Mouse (Mus musculus): ENCODE results near the gene Sh3d21.
"Not testable (repeated sequence)": the region's sequence is repeated elsewhere in the genome, so short reads cannot be mapped to it uniquely, and the experiment has no call there.

The Sh3d21 gene

GRCm38 (mm10) chr4:126166084-126166483 lies 2.8 kb upstream of the Sh3d21 start:
- DNase-seq = no peak

- DNase-seq = not testable (repeated sequence)
These were observed 1.8 kb upstream of the Sh3d21 start for GRCm38 (mm10) chr4:126165092-126165491.

- DNase-seq = no peak
These were observed 394 bp upstream of the Sh3d21 start for GRCm38 (mm10) chr4:126163685-126164084.

- peak; percentile 87 for DNase-seq
These were observed 686 bp downstream of the Sh3d21 start for GRCm38 (mm10) chr4:126162544-126163066.

- no peak for DNase-seq
These were observed 1.3 kb downstream of the Sh3d21 start for GRCm38 (mm10) chr4:126161986-126162385.

- no peak for DNase-seq
These were observed 1.8 kb downstream of the Sh3d21 start for GRCm38 (mm10) chr4:126161456-126161855.

GRCm38 (mm10) chr4:126160981-126161380 lies 2.3 kb downstream of the Sh3d21 start:
- no peak for DNase-seq

- DNase-seq = no peak
These were observed 3.8 kb downstream of the Sh3d21 start for GRCm38 (mm10) chr4:126159455-126159854.

GRCm38 (mm10) chr4:126157562-126157961 lies 5.7 kb downstream of the Sh3d21 start:
- DNase-seq = peak; percentile 41

- DNase-seq = peak; percentile 31
These were observed 6.7 kb downstream of the Sh3d21 start for GRCm38 (mm10) chr4:126156617-126157016.

GRCm38 (mm10) chr4:126155869-126156268 lies 7.4 kb downstream of the Sh3d21 start:
- no peak for DNase-seq

- no peak for DNase-seq
These were observed 8.1 kb downstream of the Sh3d21 start for GRCm38 (mm10) chr4:126155183-126155582.

GRCm38 (mm10) chr4:126152864-126153263 lies 10.4 kb downstream of the Sh3d21 start:
- no peak for DNase-seq

- DNase-seq = no peak
These were observed 11.4 kb downstream of the Sh3d21 start for GRCm38 (mm10) chr4:126151701-126152440.

- DNase-seq = no peak
These were observed 12.4 kb downstream of the Sh3d21 start for GRCm38 (mm10) chr4:126150949-126151320.

GRCm38 (mm10) chr4:126150297-126150948 lies 12.9 kb downstream of the Sh3d21 start:
- DNase-seq = no peak

- DNase-seq = no peak
These were observed 13.5 kb downstream of the Sh3d21 start for GRCm38 (mm10) chr4:126149798-126150197.

GRCm38 (mm10) chr4:126149041-126149676 lies 14.1 kb downstream of the Sh3d21 start:
- no peak for DNase-seq

GRCm38 (mm10) chr4:126148161-126148961 lies 14.9 kb downstream of the Sh3d21 start:
- DNase-seq = peak; percentile 81

GRCm38 (mm10) chr4:126147533-126148160 lies 15.6 kb downstream of the Sh3d21 start, which contains the start of gene Eva1b:
Gene Eva1b (plus strand): TSS chr4:126147744.
- DNase-seq = no peak

GRCm38 (mm10) chr4:126146974-126147532 lies 16.2 kb downstream of the Sh3d21 start:
- DNase-seq = no peak

GRCm38 (mm10) chr4:126145396-126145795 lies 17.9 kb downstream of the Sh3d21 start:
- DNase-seq = no peak
